Mouse (Mus musculus) ovary, postnatal 36 days (tissue): ENCODE measurements at regions not wholly inside any gene's neighbourhood (a gene's known extent, or its start where the extent isn't known, plus 50 kb on each side); places are given as distances from the start of the nearest gene placed in this dataset.

Experiments used
- DNase-seq: peaks from one replicate; pipeline ENCODE4 v3.0.0; 2022; ENCODE audit warnings: low spot score, mixed read lengths

DNA sequence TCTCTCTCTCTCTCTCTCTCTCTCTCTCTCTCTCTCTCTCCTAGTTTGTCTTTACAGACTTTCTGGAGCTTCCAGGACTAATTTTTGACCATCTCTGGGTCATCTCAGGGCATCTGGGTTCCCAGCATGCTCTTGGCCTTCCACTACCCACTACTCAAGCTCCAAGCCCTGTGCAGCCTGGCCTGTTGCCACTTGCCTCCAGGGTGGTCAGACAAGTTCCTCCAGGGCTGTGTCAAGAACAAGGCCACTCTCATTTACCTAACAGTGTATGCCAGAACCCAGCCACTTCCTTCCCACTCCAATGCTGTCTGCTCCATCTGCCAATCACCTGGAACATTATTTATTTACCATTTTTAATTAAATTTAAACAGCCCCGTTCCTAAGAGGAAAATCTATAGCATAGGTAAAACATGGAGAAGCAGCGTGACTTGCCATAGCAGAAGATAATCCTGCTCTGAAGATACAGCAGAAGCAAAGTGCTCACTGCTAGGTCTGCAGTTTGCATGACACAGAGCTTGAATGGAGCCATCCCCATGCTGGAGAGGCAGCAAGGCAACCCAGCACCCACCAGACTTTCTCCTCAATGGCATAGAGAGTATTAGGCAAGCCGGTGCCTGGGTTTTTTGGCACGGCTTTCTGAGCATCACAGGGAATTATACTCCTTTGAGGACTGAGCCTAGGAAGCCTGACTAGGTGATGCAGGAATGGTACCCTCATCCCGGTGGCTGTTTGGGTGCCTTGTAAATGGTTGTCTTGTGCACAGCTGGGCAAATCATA, 54.0 kb downstream of the Foxi1 start:
- DNase-seq, result no peak

DNA sequence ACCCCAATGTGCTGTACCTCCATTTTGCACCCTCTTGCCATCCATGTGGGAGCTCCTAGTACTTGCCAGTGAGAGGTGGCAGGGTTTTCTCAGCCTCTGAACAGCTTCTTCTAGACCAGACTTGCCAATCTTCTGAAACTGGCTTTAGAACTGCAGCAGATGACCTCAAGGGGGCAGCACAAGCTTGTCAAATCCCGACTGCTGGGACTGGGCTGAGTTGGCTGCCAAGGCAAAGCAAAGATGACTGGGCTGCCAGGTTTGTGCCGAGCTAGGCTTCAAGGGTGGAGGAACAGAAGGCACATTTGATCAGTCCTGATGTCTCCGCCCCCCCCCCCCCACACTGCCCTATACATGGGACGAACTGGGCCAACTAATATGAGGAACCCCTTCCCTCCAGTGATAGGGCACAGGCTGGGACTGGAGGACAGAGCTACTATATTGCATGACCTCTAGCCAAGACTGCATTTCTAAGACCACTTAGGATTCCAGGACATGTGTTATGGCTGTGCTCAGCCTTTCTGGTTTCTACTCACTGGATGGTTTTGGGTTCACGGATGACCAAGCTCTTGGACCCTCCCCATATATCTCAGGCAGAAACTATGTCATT, 51.1 kb upstream of the 4930469K13Rik start:
- DNase-seq, result peak; percentile 74
